Mouse (Mus musculus) kidney, postnatal 0 days (tissue): ENCODE results near the gene Tnr. TPM values are rescaled to one million over a fixed set of nuclear protein-coding genes. Genes with fewer than 3 reads are reported as not detected.

Experiments
- ATAC-seq: fragments of 200-750 bp; cut with Nextera tagmentation; replicated peaks from 2 replicates; pipeline ENCODE4 v1.8.0; 2017; ENCODE audit warnings: low read depth, moderate number of reproducible peaks, moderate TSS enrichment, moderate library complexity; ENCODE audit not compliant: low FRiP score
- DNase-seq: peaks from one replicate; pipeline ENCODE4 v3.0.0-alpha.2; 2016; ENCODE audit warnings: low spot score
- H3K27ac ChIP-seq: fragments of 300-500 bp; sonication (generic); 2 replicates; pipeline ENCODE4 v1.5.1; 2014; ENCODE audit warnings: mild to moderate bottlenecking
- H3K27me3 ChIP-seq: fragments of 300-500 bp; sonication (generic); 2 replicates; pipeline ENCODE4 v1.6.1; 2014; ENCODE audit warnings: low read length, mixed read lengths; ENCODE audit not compliant: insufficient read depth
- H3K36me3 ChIP-seq: fragments of 300-500 bp; sonication (generic); 2 replicates; pipeline ENCODE4 v1.6.1; 2014; ENCODE audit warnings: low read length, mixed read lengths; ENCODE audit not compliant: insufficient read depth
- H3K4me1 ChIP-seq: fragments of 300-500 bp; sonication (generic); replicated peaks from 2 replicates; pipeline ENCODE4 v1.6.1; 2014; ENCODE audit warnings: antibody characterized with exemption, low read length, mixed read lengths; ENCODE audit not compliant: insufficient read depth
- H3K4me2 ChIP-seq: fragments of 300-500 bp; sonication (generic); 2 replicates; pipeline ENCODE4 v1.6.1; 2014; ENCODE audit warnings: mild to moderate bottlenecking, low read length, moderate library complexity, mixed read lengths
- H3K4me3 ChIP-seq: fragments of 300-500 bp; sonication (generic); replicated peaks from 2 replicates; pipeline ENCODE4 v1.5.1; 2014; ENCODE audit warnings: low read depth, low read length
- H3K9ac ChIP-seq: fragments of 300-500 bp; sonication (generic); 2 replicates; pipeline ENCODE4 v1.6.1; 2014; ENCODE audit warnings: low read depth, low read length
- H3K9me3 ChIP-seq: fragments of 300-500 bp; sonication (generic); replicated peaks from 2 replicates; pipeline ENCODE4 v1.6.1; 2016; ENCODE audit warnings: low read length, inconsistent platforms, mixed read lengths
- CTCF ChIP-seq: IDR thresholded peaks from 2 replicates; pipeline ENCODE4 v1.5.1; 2016; ENCODE audit warnings: antibody characterized with exemption, low read depth, mild to moderate bottlenecking, moderate library complexity
- WGBS: fragments of 180-500 bp; shearing (Covaris S2); extraction: QIAGEN DNeasy Blood & Tissue Kit; methylation state at CpG from one replicate; pipeline ENCODE4 v1.1.7; 2014; 5-methylcytosine and 5-hydroxymethylcytosine counted together
- polyA plus RNA-seq: library from polyadenylated mRNA; unstranded; fragments of >200 nt; fragmentation: Nextera tagmentation; extraction: Ambion mirVana; gene quantifications from 2 replicates; pipeline ENCODE4 v1.2.1, GENCODE M21; 2015

The Tnr gene
- polyA plus RNA-seq, 1 experiment from 2014 or later = not detected

DNA sequence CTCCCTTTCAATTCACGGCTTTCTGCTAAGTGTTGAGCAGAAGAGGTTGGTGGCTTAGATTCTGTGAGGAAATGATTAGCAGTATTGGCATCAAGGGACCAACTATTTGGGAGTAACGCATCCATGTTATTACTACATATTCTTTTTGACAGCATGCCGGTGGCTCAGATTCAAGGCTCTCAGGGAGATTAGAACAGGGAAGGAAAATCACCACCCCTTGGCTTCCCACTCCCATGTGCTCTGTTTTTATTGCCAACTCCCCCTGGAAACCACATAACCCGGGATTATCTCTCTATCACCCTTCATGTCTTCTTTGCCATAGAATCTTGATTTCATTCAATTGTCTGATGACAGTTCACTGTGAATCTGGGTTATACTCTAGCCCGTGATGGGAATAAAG, 276.8 kb downstream of the Tnr start:
- H3K9ac ChIP-seq = no peak overlapping the region
- H3K4me2 ChIP-seq = no peak overlapping the region
- H3K4me1 ChIP-seq = no peaks in the 10 kb centered on the region
- H3K4me3 ChIP-seq = no peak overlapping the region
- DNase-seq (no peak), ATAC-seq (no peak)
- WGBS = 54% methylated on average over 5 of the region's 5 CpGs
- no peak overlapping the region for H3K27ac ChIP-seq
- H3K36me3 ChIP-seq = no peaks in the 10 kb centered on the region
- H3K27me3 ChIP-seq = no peaks in the 10 kb centered on the region
- no peaks in the 10 kb centered on the region for H3K9me3 ChIP-seq
- no peak for TF ChIP-seq CTCF

DNA sequence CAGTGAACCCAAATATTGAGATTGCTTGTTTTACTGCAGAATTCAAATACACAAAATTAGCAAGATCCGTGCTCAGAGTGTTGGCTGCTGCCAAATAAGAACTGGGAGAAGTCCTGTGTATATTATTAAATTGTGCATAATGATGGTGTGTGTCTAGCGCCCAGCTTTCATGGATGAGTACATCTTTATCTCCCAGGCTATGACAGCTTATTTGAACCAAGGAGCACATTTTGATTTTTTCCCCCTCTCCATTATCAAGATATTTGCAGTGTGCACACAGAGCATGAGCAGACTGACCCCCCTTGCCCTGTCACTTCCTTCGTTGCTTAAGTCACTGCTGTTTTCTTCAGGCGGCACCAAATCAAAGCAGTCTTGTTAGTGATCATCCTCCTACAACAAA, 278.2 kb downstream of the Tnr start:
- H3K4me1 ChIP-seq = no peaks in the 10 kb centered on the region
- H3K36me3 ChIP-seq = no peaks in the 10 kb centered on the region
- WGBS = 61% methylated on average over 4 of the region's 4 CpGs
- no peak overlapping the region for H3K4me2 ChIP-seq
- no peak overlapping the region for H3K4me3 ChIP-seq
- no peak overlapping the region for H3K27ac ChIP-seq
- H3K9me3 ChIP-seq = no peaks in the 10 kb centered on the region
- DNase-seq (no peak), ATAC-seq (no peak)
- H3K9ac ChIP-seq = no peak overlapping the region
- H3K27me3 ChIP-seq = no peaks in the 10 kb centered on the region
- TF ChIP-seq CTCF = no peak

DNA sequence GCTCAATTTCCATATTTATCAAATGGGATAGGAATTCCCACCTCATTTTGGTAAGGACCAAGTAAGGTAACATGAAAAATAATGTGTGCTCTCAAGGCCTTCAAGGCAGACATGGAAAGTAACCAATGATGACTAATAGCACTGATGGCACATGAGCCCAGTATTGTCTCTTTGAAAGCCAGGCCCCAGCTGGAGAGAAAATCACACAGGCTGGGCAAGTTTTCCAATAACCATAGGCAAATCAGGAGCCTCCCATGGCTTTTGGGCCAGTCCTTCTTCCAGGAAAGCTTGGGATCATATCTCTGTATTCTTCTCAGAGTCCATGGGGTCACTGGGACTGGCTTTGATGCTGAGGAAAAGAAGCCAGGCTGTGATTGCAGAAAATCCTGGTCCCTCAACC, 280.1 kb downstream of the Tnr start:
- H3K27ac ChIP-seq = no peak overlapping the region
- H3K4me3 ChIP-seq = no peak overlapping the region
- no peaks in the 10 kb centered on the region for H3K9me3 ChIP-seq
- H3K4me1 ChIP-seq = no peaks in the 10 kb centered on the region
- no peaks in the 10 kb centered on the region for H3K27me3 ChIP-seq
- H3K4me2 ChIP-seq = no peak overlapping the region
- ATAC-seq (no peak), DNase-seq (no peak)
- TF ChIP-seq CTCF = no peak
- H3K36me3 ChIP-seq = no peaks in the 10 kb centered on the region
- H3K9ac ChIP-seq = no peak overlapping the region

- 42% methylated on average over 3 of the region's 3 CpGs for WGBS
- no peak overlapping the region for H3K4me2 ChIP-seq
- H3K4me1 ChIP-seq = no peaks in the 10 kb centered on the region
- H3K27ac ChIP-seq = no peak overlapping the region
- no peaks in the 10 kb centered on the region for H3K27me3 ChIP-seq
- no peaks in the 10 kb centered on the region for H3K9me3 ChIP-seq
- TF ChIP-seq CTCF = no peak
- no peaks in the 10 kb centered on the region for H3K36me3 ChIP-seq
- ATAC-seq = no peak
- DNase-seq = no peak
- no peak overlapping the region for H3K4me3 ChIP-seq
- no peak overlapping the region for H3K9ac ChIP-seq
These were observed 285.9 kb downstream of the Tnr start for GRCm38 (mm10) chr1:159809493-159809892.

- no peaks in the 10 kb centered on the region for H3K36me3 ChIP-seq
- no peak overlapping the region for H3K4me2 ChIP-seq
- no peak overlapping the region for H3K4me3 ChIP-seq
- 73% methylated on average over 2 of the region's 2 CpGs for WGBS
- H3K9ac ChIP-seq = no peak overlapping the region
- no peaks in the 10 kb centered on the region for H3K4me1 ChIP-seq
- no peaks in the 10 kb centered on the region for H3K27me3 ChIP-seq
- TF ChIP-seq CTCF = no peak
- H3K27ac ChIP-seq = no peak overlapping the region
- DNase-seq (no peak), ATAC-seq (no peak)
- H3K9me3 ChIP-seq = no peaks in the 10 kb centered on the region
These were observed 288.2 kb downstream of the Tnr start for GRCm38 (mm10) chr1:159811805-159812204.

GRCm38 (mm10) chr1:159812820-159813411, 289.3 kb downstream of the Tnr start:
- TF ChIP-seq CTCF = no peak
- peak; percentile 61 for DNase-seq
- Histone ChIP-seq H3K4me1 (no peaks in the 10 kb centered on the region), H3K4me3 (no peak overlapping the region), H3K9me3 (no peaks in the 10 kb centered on the region), H3K9ac (no peak overlapping the region), H3K27ac (no peak overlapping the region), H3K36me3 (no peaks in the 10 kb centered on the region), H3K4me2 (peak overlapping the region; percentile 13; the same call in 1 of the 2 replicates), H3K27me3 (no peaks in the 10 kb centered on the region)
- ATAC-seq = peak; percentile 63
- WGBS = 12% methylated on average over 7 of the region's 8 CpGs

GRCm38 (mm10) chr1:159814348-159814747, 290.8 kb downstream of the Tnr start:
- no peak for ATAC-seq
- no peak for TF ChIP-seq CTCF
- WGBS = 52% methylated on average over 3 of the region's 3 CpGs

More at GRCm38 (mm10) chr1:159814348-159814747, 290.8 kb downstream of the Tnr start:
- Histone ChIP-seq H3K9ac (no peak overlapping the region), H3K4me2 (no peak overlapping the region), H3K4me3 (no peak overlapping the region), H3K27ac (no peak overlapping the region), H3K9me3 (no peaks in the 10 kb centered on the region), H3K27me3 (no peaks in the 10 kb centered on the region), H3K36me3 (no peaks in the 10 kb centered on the region), H3K4me1 (no peaks in the 10 kb centered on the region)
- DNase-seq = no peak
